Mouse (Mus musculus): Measurements from ENCODE around the gene Tvp23b. TPM values are rescaled to one million over a fixed set of nuclear protein-coding genes. Genes with fewer than 3 reads are reported as not detected.

Gene Tvp23b
- total and polyA plus RNA-seq, 3 experiments, result 24.3 to 40.0 TPM; not detected in 1

DNA sequence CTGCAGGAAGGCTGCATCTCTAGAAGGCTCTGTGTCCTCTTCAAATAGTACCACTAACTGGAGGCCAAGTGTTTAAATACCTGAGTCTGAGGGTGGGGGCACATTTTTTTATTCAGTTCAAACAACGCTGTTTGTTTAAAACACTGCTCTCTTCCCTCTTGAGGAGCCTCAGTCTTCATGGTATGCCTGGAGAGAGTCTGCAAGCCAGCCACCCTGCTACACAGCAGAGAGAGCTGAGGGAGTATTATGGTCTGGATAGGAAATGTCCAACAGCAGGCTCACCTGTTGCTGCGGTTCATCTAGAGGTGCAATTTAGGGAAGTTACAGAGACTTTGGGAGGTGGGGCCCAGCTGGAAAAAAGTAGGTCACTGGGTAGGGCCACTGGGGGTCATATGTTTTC, 36.2 kb downstream of the Tvp23b start:
- no peak for DNase-seq (ENCODE audit: low read depth, low spot score)
- H3K79me2 ChIP-seq (ENCODE audit: control insufficient read depth, insufficient read depth, low read length, poor library complexity), result no peaks in the 10 kb centered on the region

DNA sequence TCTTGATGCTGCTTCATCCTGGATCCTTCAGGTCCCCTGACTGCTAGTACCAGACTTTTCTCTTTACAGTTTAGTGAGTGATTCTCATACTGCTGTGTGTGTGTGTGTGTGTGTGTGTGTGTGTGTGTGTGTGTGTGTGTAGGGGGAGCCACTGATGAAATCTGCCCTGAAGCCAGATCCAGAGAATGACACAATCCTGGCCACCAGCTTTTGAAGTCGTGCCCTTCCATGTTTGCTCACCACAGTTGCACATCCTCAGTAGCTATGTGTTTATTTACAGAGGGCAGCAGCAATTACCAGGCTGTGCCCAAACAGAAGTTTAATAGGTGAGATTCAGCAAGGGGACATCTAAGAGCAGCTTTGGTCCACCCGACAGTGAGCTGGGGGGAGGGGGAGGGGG, 37.5 kb downstream of the Tvp23b start:
- H3K9ac ChIP-seq (ENCODE audit: control insufficient read depth, low read depth, low read length, poor library complexity, severe bottlenecking), result no peak overlapping the region
- no peaks in the 10 kb centered on the region for H3K9me3 ChIP-seq (replicated peaks; ENCODE audit: insufficient read depth, low read length)
- H3K36me3 ChIP-seq (ENCODE audit: control insufficient read depth in 1 of 2, insufficient read depth in 2 of 2, low read length in 2 of 2), result no peaks in the 10 kb centered on the region
- no peaks in the 10 kb centered on the region for H3K27me3 ChIP-seq (ENCODE audit: control insufficient read depth in 1 of 2, insufficient read depth in 2 of 2, low read length in 2 of 2)
- H3K4me3 ChIP-seq (ENCODE audit: control insufficient read depth in 1 of 2, insufficient read depth in 1 of 2, low read depth in 2 of 2, low read length in 2 of 2), result no peak overlapping the region
- TF ChIP-seq MAX (IDR thresholded peaks at IDR 0.05; ENCODE audit: low read length), result no peak
- no peak for TF ChIP-seq SMC3 (IDR thresholded peaks at IDR 0.05; ENCODE audit: low read depth, low read length)
- TF ChIP-seq NELFE (IDR thresholded peaks at IDR 0.05; ENCODE audit: low read depth, low read length), result no peak
- TF ChIP-seq NRF1 (IDR thresholded peaks at IDR 0.05; ENCODE audit: insufficient read depth, low read depth, low read length, poor library complexity, severe bottlenecking), result no peak
- TF ChIP-seq MAZ (IDR thresholded peaks at IDR 0.05; ENCODE audit: low read depth, low read length), result no peak
- no peaks in the 10 kb centered on the region for H3K4me1 ChIP-seq (ENCODE audit: control insufficient read depth in 1 of 2, insufficient read depth in 2 of 2, low read length in 2 of 2)
- H3K79me2 ChIP-seq (ENCODE audit: control insufficient read depth, insufficient read depth, low read length, poor library complexity), result no peaks in the 10 kb centered on the region
- no peak overlapping the region for H3K27ac ChIP-seq (ENCODE audit: control insufficient read depth, low read depth, low read length)
- DNase-seq (ENCODE audit: low read depth, low spot score), result no peak

More for the DNA sequence above, 36.2 kb downstream of the Tvp23b start:
- TF ChIP-seq ZKSCAN1 (IDR thresholded peaks at IDR 0.05; ENCODE audit: low read depth, low read length), result no peak
- TF ChIP-seq USF2 (IDR thresholded peaks at IDR 0.05; ENCODE audit: borderline replicate concordance in 1 of 2, insufficient read depth in 1 of 2, low read depth in 1 of 2, low read length in 2 of 2), result no peak
- no peak for TF ChIP-seq NRF1 (IDR thresholded peaks at IDR 0.05; ENCODE audit: insufficient read depth, low read depth, low read length, poor library complexity, severe bottlenecking)
- no peak for TF ChIP-seq CHD2 (IDR thresholded peaks at IDR 0.05; ENCODE audit: low read length)
- no peak for TF ChIP-seq GABPA (IDR thresholded peaks at IDR 0.05; ENCODE audit: low read depth, low read length)
- no peak for TF ChIP-seq UBTF (IDR thresholded peaks at IDR 0.05; ENCODE audit: borderline replicate concordance, insufficient read depth, low read depth, low read length)
- TF ChIP-seq ZNF384 (IDR thresholded peaks at IDR 0.05; ENCODE audit: low read depth, low read length), result no peak
- no peak for TF ChIP-seq POLR2AphosphoS5 (IDR thresholded peaks at IDR 0.05; ENCODE audit: borderline replicate concordance, low read depth, low read length)
- H3K27ac ChIP-seq (ENCODE audit: control insufficient read depth, low read depth, low read length), result no peak overlapping the region
- H3K9me3 ChIP-seq (replicated peaks; ENCODE audit: insufficient read depth, low read length), result no peaks in the 10 kb centered on the region
- H3K4me3 ChIP-seq (ENCODE audit: control insufficient read depth in 1 of 2, insufficient read depth in 1 of 2, low read depth in 2 of 2, low read length in 2 of 2), result no peak overlapping the region
- no peak overlapping the region for H3K9ac ChIP-seq (ENCODE audit: control insufficient read depth, low read depth, low read length, poor library complexity, severe bottlenecking)
- no peaks in the 10 kb centered on the region for H3K4me1 ChIP-seq (ENCODE audit: control insufficient read depth in 1 of 2, insufficient read depth in 2 of 2, low read length in 2 of 2)
- no peaks in the 10 kb centered on the region for H3K36me3 ChIP-seq (ENCODE audit: control insufficient read depth in 1 of 2, insufficient read depth in 2 of 2, low read length in 2 of 2)
- no peaks in the 10 kb centered on the region for H3K27me3 ChIP-seq (ENCODE audit: control insufficient read depth in 1 of 2, insufficient read depth in 2 of 2, low read length in 2 of 2)

DNA sequence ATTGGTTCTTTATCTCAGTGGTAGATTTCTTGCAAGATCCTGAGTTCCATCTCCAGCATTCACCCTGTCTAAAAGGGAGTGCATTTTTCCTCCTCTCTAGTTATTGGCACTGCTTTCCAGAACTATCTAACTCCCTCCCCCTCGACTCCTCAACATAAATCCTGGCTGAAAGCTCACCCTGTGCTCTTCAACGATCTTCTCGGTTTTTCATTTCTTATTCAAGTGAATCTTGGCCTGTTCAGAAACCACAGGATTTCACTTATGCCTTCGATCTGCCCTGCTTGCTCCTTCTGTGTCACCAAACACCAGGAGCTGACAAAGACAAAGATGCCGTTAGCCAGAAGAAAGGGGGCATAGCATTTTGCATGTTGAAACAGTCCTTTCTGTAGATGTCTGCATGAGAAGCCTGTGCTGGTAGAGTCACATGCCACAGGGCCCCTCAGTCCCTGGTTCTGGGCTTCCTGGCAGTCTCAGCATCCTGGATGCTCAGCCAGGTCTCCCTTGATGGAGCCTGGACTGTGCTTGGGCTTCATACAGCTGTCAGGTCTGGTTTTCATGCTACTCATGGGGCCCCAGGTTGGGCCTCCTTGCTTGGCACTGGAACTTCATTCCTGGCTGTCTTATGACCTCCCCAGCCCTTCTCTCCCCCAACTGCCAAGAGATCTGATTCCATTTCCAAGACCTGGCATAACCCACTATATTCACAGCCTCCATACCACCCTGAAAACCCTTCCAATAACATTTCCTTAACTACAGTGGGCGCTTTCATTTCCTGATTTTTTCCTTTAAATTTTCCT, 40.9 kb downstream of the Tvp23b start:
- H3K27me3 ChIP-seq (ENCODE audit: control insufficient read depth in 1 of 2, insufficient read depth in 2 of 2, low read length in 2 of 2), result peaks cover 0 to 2% of the 10 kb centered on the region in 2 experiments; a peak in 1 of 4 replicates
- H3K9ac ChIP-seq (ENCODE audit: control insufficient read depth, low read depth, low read length, poor library complexity, severe bottlenecking), result no peak overlapping the region
- DNase-seq (ENCODE audit: low read depth, low spot score), result no peak
- H3K4me3 ChIP-seq (ENCODE audit: control insufficient read depth in 1 of 2, insufficient read depth in 1 of 2, low read depth in 2 of 2, low read length in 2 of 2), result no peak overlapping the region
- TF ChIP-seq EP300 (IDR thresholded peaks at IDR 0.05; ENCODE audit: low read depth in 1 of 2, low read length in 2 of 2) (no peak), POLR2AphosphoS2 (IDR thresholded peaks at IDR 0.05; ENCODE audit: low read length) (no peak), CHD2 (IDR thresholded peaks at IDR 0.05; ENCODE audit: low read length) (no peak), MYB (IDR thresholded peaks at IDR 0.05; ENCODE audit: low read depth, low read length) (no peak), MAZ (IDR thresholded peaks at IDR 0.05; ENCODE audit: low read depth, low read length) (no peak), ZNF384 (IDR thresholded peaks at IDR 0.05; ENCODE audit: low read depth, low read length) (no peak), ZMIZ1 (IDR thresholded peaks at IDR 0.05; ENCODE audit: low read depth, low read length) (no peak), NELFE (IDR thresholded peaks at IDR 0.05; ENCODE audit: low read depth, low read length) (no peak), MEF2A (IDR thresholded peaks at IDR 0.05; ENCODE audit: extremely low read depth, insufficient replicate concordance, low read depth, low read length, poor library complexity, severe bottlenecking) (no peak), CTCF (IDR thresholded peaks at IDR 0.05 in 2 of 3, conservative IDR thresholded peaks at IDR 0.05 in 1 of 3; ENCODE audit: control insufficient read depth in 1 of 3, insufficient read depth in 1 of 3, low read depth in 2 of 3, low read length in 3 of 3, poor library complexity in 1 of 3, severe bottlenecking in 1 of 3) (no peak), CHD1 (IDR thresholded peaks at IDR 0.05; ENCODE audit: low read depth, low read length) (no peak), GATA1 (IDR thresholded peaks at IDR 0.05; ENCODE audit: low read depth, low read length) (no peak), SMC3 (IDR thresholded peaks at IDR 0.05; ENCODE audit: low read depth, low read length) (no peak), RCOR1 (IDR thresholded peaks at IDR 0.05; ENCODE audit: low read depth, low read length) (no peak), ZC3H11A (IDR thresholded peaks at IDR 0.05; ENCODE audit: low read depth, low read length) (no peak), NRF1 (IDR thresholded peaks at IDR 0.05; ENCODE audit: insufficient read depth, low read depth, low read length, poor library complexity, severe bottlenecking) (no peak), POLR2AphosphoS5 (IDR thresholded peaks at IDR 0.05; ENCODE audit: borderline replicate concordance, low read depth, low read length) (no peak)
- no peaks in the 10 kb centered on the region; a peak in 1 of 4 replicates for H3K4me1 ChIP-seq (ENCODE audit: control insufficient read depth in 1 of 2, insufficient read depth in 2 of 2, low read length in 2 of 2)
- no peaks in the 10 kb centered on the region for H3K36me3 ChIP-seq (ENCODE audit: control insufficient read depth in 1 of 2, insufficient read depth in 2 of 2, low read length in 2 of 2)
- no peak overlapping the region for H3K27ac ChIP-seq (ENCODE audit: control insufficient read depth, low read depth, low read length)
- no peaks in the 10 kb centered on the region for H3K9me3 ChIP-seq (replicated peaks; ENCODE audit: insufficient read depth, low read length)
- H3K79me2 ChIP-seq (ENCODE audit: control insufficient read depth, insufficient read depth, low read length, poor library complexity), result no peaks in the 10 kb centered on the region

Data from MEL (cell line).